Mouse (Mus musculus) spleen, adult 12 weeks (tissue): ENCODE measurements around the gene Ptpn7.
"Not testable (repeated sequence)": the region's sequence is repeated elsewhere in the genome, so short reads cannot be mapped to it uniquely, and the experiment has no call there.

Experiments used
- DNase-seq: peaks from one replicate; pipeline ENCODE4 v3.0.0; 2022; ENCODE audit warnings: low spot score

The Ptpn7 gene

GRCm38 (mm10) chr1:135132473-135132872 lies at the start of gene Ptpn7:
Gene Ptpn7 (plus strand): TSS chr1:135132700.
- peak; percentile 78 for DNase-seq

- no peak for DNase-seq
Measured at GRCm38 (mm10) chr1:135083465-135083864, 49.0 kb upstream of the Ptpn7 start.

- no peak for DNase-seq
Measured at GRCm38 (mm10) chr1:135085296-135085871, 47.1 kb upstream of the Ptpn7 start.

GRCm38 (mm10) chr1:135086015-135086414 lies 46.5 kb upstream of the Ptpn7 start:
- no peak for DNase-seq

GRCm38 (mm10) chr1:135087414-135087813 lies 45.1 kb upstream of the Ptpn7 start:
- DNase-seq, result no peak

GRCm38 (mm10) chr1:135089626-135090025 lies 42.9 kb upstream of the Ptpn7 start:
- no peak for DNase-seq

GRCm38 (mm10) chr1:135090914-135091313 lies 41.6 kb upstream of the Ptpn7 start:
- DNase-seq, result no peak

DNA sequence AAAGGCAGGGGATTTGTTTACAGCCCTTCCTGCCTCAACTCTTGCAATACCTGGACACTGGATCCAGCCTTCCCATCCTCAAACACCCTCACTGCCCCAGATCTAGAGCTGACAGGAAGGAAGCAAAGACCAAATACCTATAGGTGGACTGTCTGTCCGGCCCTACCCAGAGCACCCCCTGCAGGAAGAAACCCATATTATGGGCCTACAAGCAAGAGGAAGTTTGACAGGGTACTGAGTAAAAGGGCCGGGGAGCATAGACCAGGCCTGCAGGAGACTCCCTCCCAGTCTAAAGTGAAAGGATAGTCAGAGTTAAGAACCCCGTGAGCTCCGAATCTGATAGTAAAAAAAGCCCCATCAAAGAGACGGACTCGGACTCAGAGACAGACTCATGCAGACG lies 37.8 kb upstream of the Ptpn7 start:
- DNase-seq, result no peak

- DNase-seq, result no peak
Measured at GRCm38 (mm10) chr1:135095189-135095588, 37.3 kb upstream of the Ptpn7 start.

- DNase-seq, result no peak
Measured at GRCm38 (mm10) chr1:135096312-135096711, 36.2 kb upstream of the Ptpn7 start.

- no peak for DNase-seq
Measured at GRCm38 (mm10) chr1:135097441-135097840, 35.1 kb upstream of the Ptpn7 start.

DNA sequence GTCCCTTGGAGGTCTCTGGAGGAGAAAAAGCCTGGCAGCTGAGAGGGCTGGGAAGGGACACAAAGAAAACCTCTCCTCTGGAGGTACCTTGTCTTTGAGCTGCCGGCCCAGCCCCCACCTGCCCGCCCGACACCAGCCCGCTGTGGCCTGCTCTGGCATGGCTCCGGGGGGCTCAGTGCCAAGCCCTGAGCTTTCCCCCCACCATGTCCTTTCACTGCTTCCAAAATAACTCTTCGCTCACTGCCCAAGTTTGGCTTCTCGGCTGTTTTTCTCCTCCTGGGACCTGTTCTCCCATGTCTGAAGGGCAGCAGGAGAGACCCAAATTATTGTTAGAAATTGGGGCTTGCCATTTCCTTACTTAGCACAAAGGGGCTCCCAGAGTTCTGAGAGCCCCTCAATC lies 34.1 kb upstream of the Ptpn7 start:
- no peak for DNase-seq

DNA sequence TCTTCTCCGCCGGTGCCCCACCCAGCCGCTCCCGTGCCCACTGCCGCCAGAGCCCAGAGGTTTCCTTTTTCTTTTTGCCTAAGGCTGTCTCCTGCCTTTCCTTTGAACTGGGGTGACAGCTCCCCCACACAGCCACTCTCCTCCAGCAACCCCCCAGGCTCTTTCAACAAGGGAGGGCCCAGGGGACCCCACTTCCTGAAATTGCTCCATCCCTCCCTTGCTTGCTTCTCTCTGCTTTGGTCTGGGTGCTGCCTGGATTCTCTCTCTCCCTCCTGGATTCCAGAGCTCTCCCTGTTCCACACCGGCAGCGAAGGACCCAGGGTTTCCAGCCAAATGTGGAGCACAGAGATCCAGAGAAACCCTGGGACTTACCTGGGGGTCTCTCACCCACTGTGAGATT lies 32.1 kb upstream of the Ptpn7 start:
- no peak for DNase-seq

GRCm38 (mm10) chr1:135105124-135105523 lies 27.4 kb upstream of the Ptpn7 start, which contains the start of gene Lgr6:
Gene Lgr6 (minus strand): TSS chr1:135105276.
- no peak for DNase-seq

DNA sequence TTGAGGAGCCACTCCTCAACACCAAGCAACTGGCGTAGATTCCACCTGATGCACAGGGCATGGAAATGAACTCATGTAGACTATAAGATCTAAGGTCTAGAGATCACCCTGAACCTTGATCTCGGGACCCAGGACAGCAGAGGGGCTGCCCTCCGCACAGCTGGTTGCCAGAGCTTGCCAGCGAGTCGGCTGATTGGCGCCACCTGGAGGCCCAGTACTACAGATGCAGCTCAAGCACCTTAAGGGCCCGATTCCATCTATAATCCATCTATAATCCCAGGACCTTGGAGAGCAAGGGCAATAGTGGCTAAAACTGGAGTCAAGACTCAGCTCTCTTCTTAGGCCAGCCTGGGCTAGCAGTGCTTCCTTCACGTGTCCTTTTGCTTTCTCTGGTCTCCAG lies 26.5 kb upstream of the Ptpn7 start:
- DNase-seq, result peak; percentile 42

DNA sequence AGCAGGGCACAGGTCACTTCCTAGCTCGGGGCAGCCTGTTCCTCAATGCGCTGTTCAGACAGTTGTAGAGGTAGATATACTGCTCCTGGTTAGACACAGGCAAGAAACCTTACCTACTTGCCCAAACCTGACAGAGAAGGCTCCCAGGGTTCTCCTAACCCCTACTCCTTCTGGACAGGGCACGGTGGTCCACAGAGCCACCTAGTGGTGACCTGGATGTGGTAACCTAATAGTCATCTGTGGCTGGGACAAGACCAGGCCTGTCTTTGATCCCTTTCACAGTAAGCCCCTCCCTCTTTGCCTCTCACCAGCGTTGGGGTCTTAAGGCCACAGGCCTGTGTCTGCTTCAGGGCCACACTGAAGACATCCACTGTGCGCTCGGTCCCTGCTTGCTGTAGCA lies 23.9 kb upstream of the Ptpn7 start:
- no peak for DNase-seq

DNA sequence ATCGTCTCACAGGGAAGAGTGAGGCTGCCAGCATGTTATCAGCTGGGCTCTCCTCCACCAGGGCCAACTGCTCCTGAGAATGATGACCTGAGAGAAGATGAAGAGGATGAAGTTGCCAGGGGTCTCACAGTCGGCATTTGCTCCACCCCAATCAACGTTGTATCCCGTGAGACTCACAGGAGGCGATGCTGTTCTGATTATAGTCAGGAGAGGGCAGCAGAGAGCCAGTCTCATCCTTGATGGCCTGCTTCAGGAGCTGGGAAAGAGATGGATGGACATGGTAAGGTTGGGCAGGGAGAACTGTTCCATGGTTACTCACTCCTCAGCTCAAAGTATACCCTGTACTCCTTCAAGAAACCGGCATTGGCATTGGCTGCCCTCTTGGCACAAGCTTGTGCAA lies 22.4 kb upstream of the Ptpn7 start:
- DNase-seq, result peak; percentile 45

DNA sequence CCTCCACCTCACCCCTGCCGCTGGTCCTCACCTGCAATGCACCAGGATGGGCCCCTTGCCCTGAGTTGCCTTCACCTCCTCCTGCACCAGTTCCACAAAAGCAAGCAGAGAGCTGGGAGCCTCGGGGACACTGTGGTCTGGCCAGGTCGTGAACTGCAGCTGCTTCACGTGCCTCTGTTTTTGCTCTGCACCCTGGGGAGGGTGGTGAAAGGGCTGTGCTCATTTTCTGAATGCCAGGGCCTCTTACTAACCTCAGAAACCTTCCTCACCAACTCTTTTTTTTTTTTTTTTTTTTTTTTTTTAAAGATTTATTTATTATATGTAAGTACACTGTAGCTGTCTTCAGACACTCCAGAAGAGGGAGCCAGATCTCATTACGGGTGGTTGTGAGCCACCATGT lies 21.2 kb upstream of the Ptpn7 start:
- not testable (repeated sequence) for DNase-seq

DNA sequence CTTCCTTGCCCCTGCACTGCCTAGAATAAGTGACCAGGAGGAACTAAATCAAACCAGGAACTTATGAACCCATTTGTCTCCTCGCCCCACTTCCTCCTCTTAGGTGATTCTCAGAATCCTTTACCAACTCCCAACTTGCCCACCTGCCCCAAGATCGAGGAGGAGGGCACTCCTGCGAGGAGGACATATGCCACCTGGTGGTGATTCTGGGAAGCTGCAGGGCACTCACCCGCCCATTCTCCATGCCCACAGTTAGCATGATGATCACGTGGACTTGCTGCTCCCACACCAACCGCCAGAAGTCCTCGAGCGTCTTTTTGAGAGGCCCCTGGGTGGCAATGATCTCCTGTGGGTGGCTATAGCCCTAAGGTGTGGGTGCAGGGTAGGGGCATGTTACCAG lies 19.8 kb upstream of the Ptpn7 start:
- DNase-seq, result no peak

DNA sequence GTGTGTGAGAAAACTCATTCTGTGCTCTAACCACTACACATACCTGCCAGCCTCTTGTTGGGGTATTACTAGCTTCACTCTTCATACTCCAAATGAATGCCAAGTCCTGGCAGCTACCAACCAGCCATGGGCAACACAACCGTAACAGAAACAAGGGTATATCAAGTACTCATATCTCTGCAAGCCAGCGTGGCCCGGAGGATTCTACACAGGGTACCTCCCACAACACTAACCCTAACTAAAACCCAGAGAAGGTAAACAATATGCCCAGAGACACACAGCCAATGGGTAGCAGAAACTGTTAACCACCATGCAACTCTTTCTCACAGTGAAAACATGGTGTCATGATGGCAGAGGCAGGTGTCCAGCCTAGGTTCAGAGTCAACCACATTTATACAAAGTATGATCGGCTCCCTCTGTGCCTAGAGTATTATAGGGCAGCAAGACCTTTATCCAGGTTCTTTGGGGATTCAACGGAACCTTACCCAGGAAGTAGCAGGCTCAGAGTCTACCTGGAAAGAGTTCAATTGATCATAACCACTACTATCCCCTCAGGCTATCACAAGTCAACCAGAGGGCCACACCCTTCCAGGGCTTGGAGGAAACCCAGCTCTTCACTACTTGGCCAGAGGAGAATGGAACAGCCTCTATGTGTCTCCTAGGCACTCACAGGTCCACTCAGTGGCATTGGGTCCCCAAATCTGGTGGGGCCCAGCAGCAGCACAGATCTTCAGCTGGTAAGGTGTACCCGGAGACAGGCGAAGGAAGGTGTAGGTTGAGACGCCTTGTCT lies 7.7 kb upstream of the Ptpn7 start:
- no peak for DNase-seq

- no peak for DNase-seq
Measured at GRCm38 (mm10) chr1:135125990-135126389, 6.5 kb upstream of the Ptpn7 start.

DNA sequence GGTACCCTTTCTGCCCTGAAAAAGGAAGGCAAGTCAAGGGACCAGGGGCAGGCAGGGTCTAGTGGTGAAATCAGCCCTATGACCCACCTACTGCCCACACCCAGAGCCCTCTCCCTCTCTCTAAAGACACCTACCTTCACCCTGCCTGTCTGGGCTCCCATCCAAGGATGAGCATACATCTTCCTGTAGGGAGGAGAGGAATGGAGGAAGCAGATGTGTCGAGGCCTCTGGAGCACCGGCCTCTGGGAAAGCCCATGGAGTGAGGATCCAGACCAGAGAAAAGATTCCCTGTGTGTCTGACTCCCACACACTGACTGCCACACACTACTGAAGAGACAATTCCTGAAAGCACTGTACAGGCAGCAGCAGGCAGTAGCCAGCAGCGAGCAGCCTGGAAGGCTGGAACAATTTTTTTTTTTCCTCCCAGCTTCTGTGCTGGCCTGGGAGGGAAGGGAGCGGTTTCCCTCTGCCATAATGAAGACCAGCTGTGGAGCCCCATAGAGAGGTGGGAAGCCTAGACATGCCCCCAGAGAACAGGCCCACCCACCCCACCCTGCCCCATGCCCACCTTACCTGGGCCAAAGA lies 6.0 kb upstream of the Ptpn7 start:
- no peak for DNase-seq

DNA sequence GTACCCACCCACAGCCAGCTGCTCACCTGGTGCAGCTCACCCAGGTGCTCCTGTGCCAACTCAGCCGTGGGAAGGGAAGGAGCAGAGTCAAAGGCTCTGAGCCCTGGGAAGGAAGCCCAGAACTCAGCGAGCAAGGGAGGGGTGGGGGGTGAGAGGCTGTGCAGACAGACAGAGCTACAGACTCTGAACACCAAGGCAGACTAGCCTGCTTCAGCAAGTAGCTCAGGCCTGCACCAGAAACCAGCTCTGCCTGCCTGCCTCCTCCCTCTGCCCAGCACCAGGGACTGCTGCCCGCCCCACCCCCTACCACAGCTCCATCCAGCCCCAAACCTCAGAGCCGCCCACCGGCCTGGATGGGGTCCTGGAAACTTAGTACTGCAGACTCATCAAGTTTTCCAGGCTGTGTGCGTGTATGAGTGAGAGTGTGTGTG lies 4.5 kb upstream of the Ptpn7 start:
- no peak for DNase-seq
